Mouse (Mus musculus): Measurements from ENCODE around the gene Xrcc3. TPM values are rescaled to one million over a fixed set of nuclear protein-coding genes. Genes with fewer than 3 reads are reported as not detected.
A peak's percentile ranks its signal among the peaks of the same experiment; 100 is the strongest.

The Xrcc3 gene
- polyA plus RNA-seq, 1 experiment from 2014 or later: 7.4 TPM

DNA sequence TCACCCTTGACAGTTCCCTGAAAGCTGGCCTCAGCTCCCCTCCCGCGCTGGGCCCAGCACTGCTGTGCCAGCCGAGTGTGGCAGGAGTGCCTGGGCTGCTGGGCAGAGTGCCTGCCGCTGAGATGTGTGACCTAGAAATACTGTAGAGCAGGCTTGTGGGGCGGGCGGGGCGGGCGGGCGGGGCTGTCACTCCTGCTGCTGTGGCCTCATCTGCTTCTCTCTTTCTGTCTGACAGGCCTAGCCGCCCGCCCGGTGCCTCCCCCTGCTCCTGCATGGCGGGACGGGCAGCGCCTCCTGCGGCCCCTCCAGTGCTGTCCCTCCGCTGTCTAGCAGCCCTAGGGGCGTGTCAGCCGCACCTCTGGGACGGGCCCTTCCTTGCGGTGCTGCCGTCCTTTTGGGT is 19.6 kb downstream of the Xrcc3 start:
- peaks cover 97% of the 10 kb centered on the region for H3K36me3 ChIP-seq
- 83% methylated on average over 22 of the region's 22 CpGs for WGBS
- ATAC-seq (ENCODE audit: low FRiP score, low read depth): no peak

GRCm38 (mm10) chr12:111791474-111792104 is 22.1 kb downstream of the Xrcc3 start:
- 86% methylated on average over 13 of the region's 13 CpGs for WGBS
- no peak for ATAC-seq (ENCODE audit: low FRiP score, low read depth)
- no peaks in the 10 kb centered on the region for H3K4me1 ChIP-seq
- H3K27me3 ChIP-seq: no peaks in the 10 kb centered on the region
- no peaks in the 10 kb centered on the region for H3K9me3 ChIP-seq
- peaks cover 100% of the 10 kb centered on the region for H3K36me3 ChIP-seq
- H3K27ac ChIP-seq (replicated peaks): peak overlapping the region; percentile 42; the same call in 1 of the 2 replicates
- no peak overlapping the region for H3K4me2 ChIP-seq (replicated peaks)
- H3K9ac ChIP-seq (replicated peaks): no peak overlapping the region
- no peak overlapping the region for H3K4me3 ChIP-seq

More for the DNA sequence above, 19.6 kb downstream of the Xrcc3 start:
- Histone ChIP-seq H3K9ac (replicated peaks) (no peak overlapping the region), H3K4me3 (no peak overlapping the region), H3K9me3 (no peaks in the 10 kb centered on the region), H3K4me2 (replicated peaks) (no peak overlapping the region), H3K27ac (replicated peaks) (no peak overlapping the region), H3K4me1 (no peaks in the 10 kb centered on the region), H3K27me3 (no peaks in the 10 kb centered on the region)

DNA sequence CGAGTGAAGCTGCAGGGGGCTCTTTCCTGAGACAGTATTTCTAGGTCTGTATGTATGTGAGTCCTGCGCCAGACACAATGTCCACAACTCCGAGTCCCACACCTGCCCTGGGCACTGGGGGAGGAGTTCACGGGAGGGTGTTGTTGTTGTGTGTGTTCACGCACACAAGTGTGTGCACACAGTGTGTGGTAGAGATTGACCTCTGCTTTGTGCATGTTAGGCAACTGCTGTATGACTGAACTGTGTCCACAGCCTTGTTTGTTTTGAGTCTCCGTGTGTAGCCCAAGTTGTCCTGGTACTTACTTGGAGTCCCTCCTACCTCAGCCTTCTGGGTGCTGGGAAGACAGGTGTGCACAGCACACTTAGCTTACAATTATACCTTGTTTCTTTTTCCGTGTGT is 23.0 kb downstream of the Xrcc3 start:
- Histone ChIP-seq H3K36me3 (peaks cover 100% of the 10 kb centered on the region), H3K4me1 (no peaks in the 10 kb centered on the region), H3K4me3 (no peak overlapping the region), H3K27me3 (no peaks in the 10 kb centered on the region), H3K9ac (replicated peaks) (no peak overlapping the region), H3K27ac (replicated peaks) (no peak overlapping the region), H3K4me2 (replicated peaks) (no peak overlapping the region), H3K9me3 (no peaks in the 10 kb centered on the region)
- no peak for ATAC-seq (ENCODE audit: low FRiP score, low read depth)
- WGBS: 90% methylated on average over 7 of the region's 7 CpGs

GRCm38 (mm10) chr12:111790090-111790489 is 23.6 kb downstream of the Xrcc3 start:
- Histone ChIP-seq H3K9ac (replicated peaks) (no peak overlapping the region), H3K9me3 (no peaks in the 10 kb centered on the region), H3K4me1 (no peaks in the 10 kb centered on the region), H3K27ac (replicated peaks) (no peak overlapping the region), H3K36me3 (peaks cover 100% of the 10 kb centered on the region), H3K4me3 (no peak overlapping the region), H3K27me3 (no peaks in the 10 kb centered on the region), H3K4me2 (replicated peaks) (no peak overlapping the region)
- WGBS: 95% methylated on average over 5 of the region's 5 CpGs
- ATAC-seq (ENCODE audit: low FRiP score, low read depth): no peak

DNA sequence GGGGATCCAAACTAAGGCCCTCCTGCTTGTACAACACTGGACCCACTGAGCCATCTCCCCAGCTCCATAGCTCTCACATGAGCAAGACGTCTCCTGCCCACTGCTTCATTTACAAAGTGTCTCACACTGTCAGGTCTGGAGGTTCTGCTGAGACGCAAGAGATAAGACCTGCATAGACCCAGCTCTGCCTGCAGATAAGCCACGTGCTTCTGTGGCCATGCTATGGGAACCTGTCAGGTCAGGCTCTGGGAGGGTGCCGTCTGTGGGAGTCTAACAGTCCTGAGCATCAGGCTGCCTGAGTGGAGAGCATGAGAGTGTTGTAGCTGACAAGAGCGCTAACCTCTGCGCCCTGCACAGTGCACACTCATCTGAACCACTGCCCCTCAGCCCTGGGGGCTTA is 26.7 kb downstream of the Xrcc3 start:
- WGBS: 92% methylated on average over 6 of the region's 6 CpGs
- peaks cover 99% of the 10 kb centered on the region for H3K36me3 ChIP-seq
- H3K9ac ChIP-seq (replicated peaks): no peak overlapping the region
- no peak for ATAC-seq (ENCODE audit: low FRiP score, low read depth)
- H3K4me2 ChIP-seq (replicated peaks): no peak overlapping the region
- H3K4me3 ChIP-seq: no peak overlapping the region
- H3K27ac ChIP-seq (replicated peaks): no peak overlapping the region
- H3K27me3 ChIP-seq: no peaks in the 10 kb centered on the region
- no peaks in the 10 kb centered on the region for H3K9me3 ChIP-seq
- H3K4me1 ChIP-seq: no peaks in the 10 kb centered on the region

- WGBS: 70% methylated on average over 15 of the region's 15 CpGs
- Histone ChIP-seq H3K9ac (replicated peaks) (no peak overlapping the region), H3K36me3 (peaks cover 99% of the 10 kb centered on the region), H3K27ac (replicated peaks) (no peak overlapping the region), H3K4me3 (no peak overlapping the region), H3K27me3 (no peaks in the 10 kb centered on the region), H3K4me1 (no peaks in the 10 kb centered on the region), H3K4me2 (replicated peaks) (no peak overlapping the region), H3K9me3 (no peaks in the 10 kb centered on the region)
- no peak for ATAC-seq (ENCODE audit: low FRiP score, low read depth)
Observed at GRCm38 (mm10) chr12:111785174-111785573, 28.5 kb downstream of the Xrcc3 start.

- Histone ChIP-seq H3K4me2 (replicated peaks) (no peak overlapping the region), H3K36me3 (peaks cover 97% of the 10 kb centered on the region), H3K4me3 (no peak overlapping the region), H3K4me1 (no peaks in the 10 kb centered on the region), H3K27me3 (no peaks in the 10 kb centered on the region), H3K9me3 (no peaks in the 10 kb centered on the region), H3K27ac (replicated peaks) (no peak overlapping the region), H3K9ac (replicated peaks) (no peak overlapping the region)
- no peak for ATAC-seq (ENCODE audit: low FRiP score, low read depth)
- WGBS: 93% methylated on average over 1 of the region's 1 CpGs
Observed at GRCm38 (mm10) chr12:111779544-111779943, 34.1 kb downstream of the Xrcc3 start.

DNA sequence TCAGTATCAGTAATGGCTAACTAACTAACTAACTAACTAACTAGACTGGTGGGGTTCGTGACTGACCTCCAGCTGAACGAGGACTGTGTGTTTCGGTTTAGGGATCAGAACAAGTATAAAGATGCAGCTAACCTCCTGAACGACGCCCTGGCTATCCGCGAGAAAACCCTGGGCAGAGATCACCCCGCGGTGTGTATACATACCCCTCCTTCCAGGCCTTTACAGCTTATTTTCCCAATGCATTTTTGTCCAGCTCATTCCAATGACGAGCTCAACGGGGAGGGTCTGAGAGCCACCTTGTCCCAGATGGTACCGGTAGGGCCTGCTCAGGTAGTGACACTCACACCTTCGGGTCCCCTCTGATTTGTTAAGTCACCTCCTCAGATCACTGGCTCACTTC is 35.8 kb downstream of the Xrcc3 start:
- 90% methylated on average over 13 of the region's 13 CpGs for WGBS

DNA sequence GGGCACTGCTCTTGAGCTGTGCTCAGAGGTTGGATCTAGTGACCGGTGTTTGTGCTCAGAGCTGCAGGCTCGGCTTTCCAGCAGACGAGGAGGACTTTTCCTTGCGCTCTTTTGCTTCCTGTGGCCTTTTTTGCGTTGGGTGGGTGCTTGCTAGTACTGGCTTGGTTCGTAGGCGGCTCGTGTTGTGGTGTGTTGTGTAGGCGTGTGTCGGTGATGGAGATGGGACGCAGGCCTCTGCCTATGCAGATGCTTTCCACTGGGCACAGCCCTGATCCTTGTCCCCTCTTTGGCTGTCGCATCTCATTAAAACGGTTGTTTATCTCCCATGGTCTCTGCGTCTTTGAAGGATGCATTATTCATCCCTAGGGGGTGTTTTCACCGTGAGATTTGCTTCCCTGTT is 38.8 kb downstream of the Xrcc3 start:
- Histone ChIP-seq H3K4me2 (replicated peaks) (no peak overlapping the region), H3K36me3 (peaks cover 80% of the 10 kb centered on the region), H3K9me3 (no peaks in the 10 kb centered on the region), H3K4me1 (peaks cover under 1% of the 10 kb centered on the region; the same call in 1 of the 2 replicates), H3K4me3 (no peak overlapping the region), H3K9ac (replicated peaks) (no peak overlapping the region), H3K27me3 (no peaks in the 10 kb centered on the region), H3K27ac (replicated peaks) (no peak overlapping the region)
- 75% methylated on average over 15 of the region's 15 CpGs for WGBS
- ATAC-seq (ENCODE audit: low FRiP score, low read depth): no peak

More for the DNA sequence above, 35.8 kb downstream of the Xrcc3 start:
- Histone ChIP-seq H3K4me3 (no peak overlapping the region), H3K9ac (replicated peaks) (no peak overlapping the region), H3K36me3 (peaks cover 98% of the 10 kb centered on the region), H3K4me1 (no peaks in the 10 kb centered on the region), H3K9me3 (no peaks in the 10 kb centered on the region), H3K4me2 (replicated peaks) (no peak overlapping the region), H3K27ac (replicated peaks) (no peak overlapping the region), H3K27me3 (no peaks in the 10 kb centered on the region)
- no peak for ATAC-seq (ENCODE audit: low FRiP score, low read depth)

GRCm38 (mm10) chr12:111774156-111774555 is 39.5 kb downstream of the Xrcc3 start:
- no peak overlapping the region for H3K9ac ChIP-seq (replicated peaks)
- no peak overlapping the region for H3K27ac ChIP-seq (replicated peaks)
- peaks cover 7% of the 10 kb centered on the region for H3K4me1 ChIP-seq
- no peak for ATAC-seq (ENCODE audit: low FRiP score, low read depth)
- no peak overlapping the region for H3K4me3 ChIP-seq
- no peaks in the 10 kb centered on the region for H3K9me3 ChIP-seq
- no peak overlapping the region for H3K4me2 ChIP-seq (replicated peaks)
- no peaks in the 10 kb centered on the region for H3K27me3 ChIP-seq
- peaks cover 73% of the 10 kb centered on the region for H3K36me3 ChIP-seq
- 95% methylated on average over 16 of the region's 16 CpGs for WGBS

DNA sequence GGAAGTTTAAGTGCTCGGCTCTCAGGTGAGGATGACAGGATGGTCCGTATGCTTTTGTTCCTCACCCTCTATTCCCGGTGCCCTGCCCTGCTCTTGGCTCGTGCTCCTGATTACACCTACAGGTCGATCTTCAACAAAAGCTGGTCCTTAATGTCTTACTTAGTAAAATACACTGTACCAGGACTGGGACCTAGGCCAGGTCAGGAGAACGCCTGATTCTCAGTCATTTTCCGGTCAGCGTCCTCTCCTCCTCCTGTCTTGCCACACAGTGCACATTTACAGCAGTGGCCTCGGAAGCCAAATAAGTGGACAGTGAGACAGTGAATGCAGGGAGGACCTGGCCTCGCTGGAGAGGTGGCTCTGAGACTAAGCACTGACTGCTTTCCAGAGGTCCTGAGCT is 43.0 kb downstream of the Xrcc3 start:
- ATAC-seq (ENCODE audit: low FRiP score, low read depth): no peak
- no peaks in the 10 kb centered on the region for H3K9me3 ChIP-seq
- no peak overlapping the region for H3K4me2 ChIP-seq (replicated peaks)
- peaks cover 40% of the 10 kb centered on the region for H3K36me3 ChIP-seq
- peaks cover 29% of the 10 kb centered on the region for H3K4me1 ChIP-seq
- no peaks in the 10 kb centered on the region for H3K27me3 ChIP-seq
- H3K4me3 ChIP-seq: no peak overlapping the region
- no peak overlapping the region for H3K27ac ChIP-seq (replicated peaks)
- WGBS: 94% methylated on average over 10 of the region's 10 CpGs
- H3K9ac ChIP-seq (replicated peaks): no peak overlapping the region

DNA sequence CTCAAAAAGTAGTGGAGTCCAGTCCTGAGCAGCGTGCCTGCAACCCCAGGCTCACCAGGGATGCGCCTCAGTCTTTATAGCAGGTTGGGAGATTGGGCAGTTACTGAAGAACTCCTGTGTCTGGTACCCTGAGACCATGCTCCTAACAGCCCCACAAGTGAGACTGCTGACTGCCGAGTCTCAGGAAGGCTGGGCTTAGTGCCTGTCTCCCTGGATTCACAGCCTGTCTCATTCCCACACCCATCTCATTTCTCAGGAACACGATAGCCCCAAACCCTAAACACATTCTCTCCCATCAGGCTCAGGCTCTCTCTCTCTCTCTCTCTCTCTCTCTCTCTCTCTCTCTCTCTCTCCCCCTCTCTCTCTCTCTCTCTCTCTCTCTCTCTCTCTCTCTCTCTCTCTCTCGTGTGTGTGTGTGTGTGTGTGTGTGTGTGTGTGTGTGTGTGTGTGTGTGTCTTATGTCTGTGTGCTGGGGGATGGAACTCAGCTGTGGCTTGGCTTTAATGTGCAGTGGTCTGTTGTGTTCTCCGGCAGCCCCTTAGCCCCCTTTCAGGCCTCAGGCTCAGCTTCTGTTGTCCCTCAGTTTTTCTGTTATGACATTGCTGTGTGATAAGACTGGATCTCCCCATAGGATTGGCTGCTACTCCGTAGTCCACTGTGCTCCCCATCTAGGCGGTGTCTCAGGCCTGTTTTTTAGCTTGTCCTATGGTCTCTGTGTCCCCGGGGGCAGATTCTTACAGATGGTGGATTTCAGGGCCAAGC is 43.7 kb downstream of the Xrcc3 start:
- Histone ChIP-seq H3K36me3 (peaks cover 33% of the 10 kb centered on the region), H3K27ac (replicated peaks) (peak overlapping the region; percentile 52; the same call in 1 of the 2 replicates), H3K27me3 (no peaks in the 10 kb centered on the region), H3K4me2 (replicated peaks) (no peak overlapping the region), H3K9me3 (no peaks in the 10 kb centered on the region), H3K9ac (replicated peaks) (no peak overlapping the region), H3K4me1 (peaks cover 36% of the 10 kb centered on the region), H3K4me3 (no peak overlapping the region)
- 64% methylated on average over 8 of the region's 9 CpGs for WGBS
- no peak for ATAC-seq (ENCODE audit: low FRiP score, low read depth)
